Mouse (Mus musculus): ENCODE results near the gene Surf4.

DNA sequence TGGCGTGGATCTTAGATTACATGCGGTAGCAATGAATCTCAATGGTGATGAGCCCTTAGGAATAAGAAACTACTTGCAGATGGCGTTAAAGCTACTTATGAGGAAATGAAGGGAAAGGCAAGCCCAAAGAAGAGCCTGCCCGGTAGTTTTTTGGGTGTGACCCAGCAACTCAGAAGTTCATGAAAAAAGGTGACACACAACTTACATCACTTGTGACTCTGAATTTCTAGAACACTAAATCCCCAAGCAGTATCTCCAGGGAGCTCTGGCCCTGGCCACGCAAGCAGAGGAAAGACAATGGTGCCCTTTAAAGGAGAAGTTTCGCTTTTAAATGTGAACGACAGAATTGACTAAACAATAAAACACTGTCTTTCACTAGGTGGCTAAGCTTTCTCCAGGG lies 30.4 kb downstream of the Surf4 start:
- TF ChIP-seq CTCF (conservative IDR thresholded peaks at IDR 0.05 in 1 of 2, IDR thresholded peaks at IDR 0.05 in 1 of 2; ENCODE audit: low read depth in 2 of 2, low read length in 2 of 2) (no peak), ZNF384 (IDR thresholded peaks at IDR 0.05; ENCODE audit: low read depth, low read length) (no peak)

Data from CH12.LX (cell line).